Mouse (Mus musculus) adrenal gland, postnatal 4 days (tissue): ENCODE results near the gene H2afv. TPM values are rescaled to one million over a fixed set of nuclear protein-coding genes. Genes with fewer than 3 reads are reported as not detected.

Experiments
- DNase-seq, 2 experiments: peaks; one replicate each; pipeline ENCODE4 v3.0.0; 2021 to 2022; ENCODE audit warnings: low spot score in 2 of 2, mixed read lengths in 2 of 2
- microRNA-seq: library from miRNA; unstranded; fragments of <30 nt; microRNA quantifications from one replicate; pipeline ENCODE4 v1.2.0, GENCODE M21; 2021
- total RNA-seq, 2 experiments: library from RNA; stranded (reverse); gene quantifications; 2 replicates each; pipeline ENCODE4 v1.2.3; 2021

Gene H2afv
- total RNA-seq, 2 experiments from 2014 or later: 105 to 130 TPM

DNA sequence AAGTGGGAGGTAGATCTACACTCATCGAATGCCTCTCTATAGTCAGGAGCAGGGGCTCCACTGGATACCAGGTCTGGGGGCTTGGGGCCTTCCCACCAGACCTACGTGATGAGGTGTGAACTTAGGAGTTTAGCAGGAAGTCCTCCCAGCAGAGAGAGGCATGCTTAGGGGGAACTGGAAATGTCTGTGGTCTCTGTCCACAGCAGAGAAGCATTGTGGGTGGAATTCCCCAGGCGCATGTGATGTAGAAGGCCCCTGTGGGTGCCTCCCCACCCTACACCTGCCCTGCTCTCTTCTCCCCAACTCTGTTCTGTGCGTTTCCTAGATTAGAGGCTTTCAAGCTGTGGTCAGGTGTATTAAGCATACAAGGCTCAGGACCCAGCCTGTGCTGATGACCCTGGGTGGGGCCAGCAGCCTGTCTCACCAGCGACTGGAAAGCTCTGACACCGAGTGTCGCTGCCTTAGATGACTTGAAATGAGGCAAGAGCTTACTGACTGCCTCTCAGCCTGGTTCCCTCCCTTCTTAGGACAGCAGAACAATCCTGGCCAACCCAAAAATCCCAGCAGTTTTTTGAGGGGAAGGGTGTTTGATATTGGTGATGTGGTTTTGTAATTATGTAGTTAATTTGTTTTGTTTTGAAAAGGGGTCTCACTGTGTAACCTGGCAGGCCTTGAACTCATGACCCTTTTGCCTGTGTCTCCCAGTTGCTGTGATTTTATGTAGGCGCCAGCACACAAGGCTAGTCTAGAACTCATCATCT lies 52.5 kb downstream of the H2afv start:
- no peak for DNase-seq

DNA sequence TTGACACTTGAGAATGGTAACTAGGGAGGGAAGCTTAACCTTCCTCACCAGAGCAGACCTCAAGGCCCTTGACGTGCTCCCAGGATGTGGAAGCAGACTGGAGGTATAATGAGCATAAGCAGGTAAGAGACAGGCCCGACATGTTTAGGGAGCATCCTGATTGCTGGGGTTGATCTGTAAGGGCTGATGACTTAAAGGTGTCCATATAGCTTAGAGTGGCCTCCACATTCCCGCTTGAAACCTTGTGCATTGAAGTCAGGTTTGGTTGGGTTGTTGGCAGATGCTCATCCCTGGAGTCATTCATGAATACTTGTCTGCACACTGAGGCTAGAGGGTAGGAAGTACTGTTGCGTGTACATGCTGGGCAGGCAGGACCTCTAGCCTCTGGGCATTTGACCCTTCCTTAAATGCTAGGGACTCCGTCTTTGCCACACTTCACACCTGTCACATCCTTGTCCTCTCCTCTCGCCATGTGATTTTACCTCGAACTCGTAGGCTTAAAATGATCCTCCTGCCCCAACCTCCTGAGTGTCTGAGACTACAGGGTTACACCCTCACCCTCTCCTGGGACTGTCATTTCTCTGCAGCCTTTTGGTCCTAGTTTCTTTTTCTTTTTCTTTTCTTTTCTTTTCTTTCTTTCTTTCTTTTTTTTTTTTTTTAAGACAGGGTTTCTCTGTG lies 53.7 kb downstream of the H2afv start:
- DNase-seq: no peak

DNA sequence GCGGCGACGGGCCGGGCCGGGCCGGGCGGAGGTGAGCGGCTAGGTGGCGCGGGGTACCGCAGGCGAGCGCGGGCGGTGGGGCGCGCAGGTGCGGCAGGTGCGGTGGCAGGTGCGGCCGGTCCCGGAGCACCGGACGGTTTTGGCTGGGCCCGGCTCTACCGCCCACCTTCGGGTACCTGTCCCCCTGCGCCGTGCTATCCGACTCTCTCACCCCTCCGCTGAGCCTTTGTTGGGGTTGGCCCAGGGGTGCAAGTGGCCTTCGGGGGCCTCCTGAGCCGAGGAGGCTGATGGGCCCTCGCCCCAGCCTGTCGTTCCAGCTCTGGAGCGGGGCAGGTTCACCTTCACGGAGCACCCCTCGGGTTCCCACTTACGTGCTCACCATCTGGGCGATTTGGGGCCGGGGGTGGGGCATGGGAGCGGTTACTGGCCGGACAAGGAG lies 54.7 kb downstream of the H2afv start:
- DNase-seq: no peak

- peak; percentile 86 to 88 for DNase-seq
These were observed 55.4 kb downstream of the H2afv start, which contains the start of gene Zmiz2 for GRCm38 (mm10) chr11:6388726-6389413. TSS of gene Zmiz2 (plus strand) at chr11:6389074.

DNA sequence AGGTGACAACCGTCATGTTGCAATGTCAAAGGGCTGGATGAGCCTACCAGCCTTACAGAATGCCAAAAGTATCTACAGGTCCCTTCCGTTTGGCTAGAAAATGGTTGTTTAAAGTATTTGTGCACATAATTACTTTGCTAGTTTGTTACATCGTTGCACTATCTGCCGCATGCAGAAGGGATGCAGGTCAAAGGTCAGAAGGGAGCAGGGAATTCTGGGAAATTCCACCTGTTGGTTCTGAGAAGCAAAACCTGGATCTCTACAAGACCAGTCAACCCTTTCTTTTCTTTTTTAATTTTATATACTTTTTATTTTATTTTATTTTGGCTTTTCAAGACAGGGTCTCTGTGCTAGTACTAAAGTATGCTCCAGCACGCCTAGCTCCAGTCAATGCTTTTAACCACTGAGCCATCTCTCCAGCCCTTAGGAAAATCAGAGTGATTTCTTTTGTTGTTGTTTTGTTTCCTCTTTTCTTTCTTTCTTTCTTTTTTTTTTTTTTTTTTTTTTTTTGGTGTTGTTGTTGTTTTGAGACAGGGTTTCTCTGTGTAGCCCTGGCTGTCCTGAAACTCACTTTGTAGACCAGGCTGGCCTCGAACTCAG lies 56.0 kb downstream of the H2afv start:
- DNase-seq: no peak

- DNase-seq: no peak
These were observed 63.3 kb downstream of the H2afv start for GRCm38 (mm10) chr11:6380916-6381315.

Small RNA genes lying within 50 kb of the gene (microRNA-seq; reads per million reads assigned to microRNA genes)
- gene Gm22123 (not detected), gene Mir7651 (not detected)

Other genes with a start within 250 kb of the H2afv start
- under 1 TPM in 1 of 2 experiments, not detected in 1; 0.31 TPM for gene A730071L15Rik, start 244.4 kb downstream of the H2afv start, total RNA-seq
- gene Nudcd3, start 244.0 kb downstream of the H2afv start, total RNA-seq: 10 to 100 TPM; 57.8 to 59.0 TPM
- gene Npc1l1, start 214.3 kb downstream of the H2afv start, total RNA-seq: under 1 TPM in 1 of 2 experiments, not detected in 1; 0.06 TPM
- gene Ddx56, start 176.7 kb downstream of the H2afv start, total RNA-seq: 10 to 100 TPM; 69.1 to 70.1 TPM
- gene Tmed4, start 169.6 kb downstream of the H2afv start, total RNA-seq: 100 to 1,000 TPM; 105 to 112 TPM
- 100 to 1,000 TPM; 315 to 321 TPM for gene Ogdh, start 152.8 kb downstream of the H2afv start, total RNA-seq
- 10 to 100 TPM; 62.4 to 67.1 TPM for gene Zmiz2, start 55.4 kb downstream of the H2afv start, total RNA-seq
- gene Ppia, start 29.0 kb downstream of the H2afv start, total RNA-seq: 1,000 to 10,000 TPM; 1,693 to 1,728 TPM
- 10 to 100 TPM; 72.9 to 77.4 TPM for gene Purb, start 31.5 kb upstream of the H2afv start, total RNA-seq
- 1 to 10 TPM; 3.1 to 4.8 TPM for gene Myo1g, start 76.5 kb upstream of the H2afv start, total RNA-seq
- 10 to 100 TPM; 40.1 to 40.9 TPM for gene Ccm2, start 102.4 kb upstream of the H2afv start, total RNA-seq
- gene Nacad, start 161.6 kb upstream of the H2afv start, total RNA-seq: 10 to 100 TPM in 1 of 2 experiments, 1 to 10 TPM in 1; 4.7 to 12.6 TPM
- gene Tbrg4, start 181.6 kb upstream of the H2afv start, total RNA-seq: 10 to 100 TPM; 70.9 to 81.6 TPM
- not detected for gene Wap, start 194.2 kb upstream of the H2afv start, total RNA-seq
- 10 to 100 TPM; 14.3 to 14.8 TPM for gene Ramp3, start 214.1 kb upstream of the H2afv start, total RNA-seq